ENCODE assay signal across 14 mouse cellular contexts in genomic region chr8:46969386-46969785, GRCm38 (mm10). TPM values are rescaled to one million over a fixed set of nuclear protein-coding genes. Genes with fewer than 3 reads are reported as not detected.
DNase-seq lines count a peak whose midpoint lies in the region; ATAC-seq and TF ChIP-seq lines count a peak whose summit lies in the region.
"Had no signal": no experiment of that assay in that cellular context is flagged by ENCODE, and none has a peak within 500 bp of the region (broad histone marks: within the 10 kb centered on the region; RNA-seq: fewer than 3 reads in every experiment).

No protein-coding gene starts in this region.

- DNase-seq in CD4-positive, CD25-positive, alpha-beta regulatory T cell, adult 2 months (ENCODE audit: low read depth, low spot score) = peak; percentile 46
- DNase-seq in layer of hippocampus, adult 2 months (ENCODE audit: low spot score in 2 of 2) = no peak
- DNase-seq in layer of hippocampus, postnatal 10 days (ENCODE audit: low spot score in 2 of 2) = no peak
- DNase-seq in 3T3-L1 (ENCODE audit: low read depth, low spot score) = peak; percentile 38
- DNase-seq in embryo, embryonic 11 days = no peak
- no peak for DNase-seq in right cerebral cortex, postnatal 4 days
- DNase-seq: adrenal gland, postnatal 14 days; heart, postnatal 4 days; kidney, adult 18-20 months; thymus, adult 2 months had no signal

- TF ChIP-seq POLR2A in cortical plate, adult 2 months (IDR thresholded peaks at IDR 0.05; ENCODE audit: extremely low read depth, insufficient read depth, low read length) = no peak

- no peak for ATAC-seq in CD4-positive, CD25-positive, alpha-beta regulatory T cell, adult 4 months

- peak; percentile 70 for TF ChIP-seq CTCF in layer of hippocampus, adult 2 months (conservative IDR thresholded peaks at IDR 0.05)
- TF ChIP-seq CTCF in cortical plate, adult 2 months (IDR thresholded peaks at IDR 0.05; ENCODE audit: extremely low read depth, insufficient read depth, low read length) = peak; percentile 24; the same call in 1 of the 2 replicates

- H3K4me1 ChIP-seq in cortical plate, adult 2 months (ENCODE audit: control insufficient read depth, insufficient read depth, low read length) = no peaks in the 10 kb centered on the region
- H3K4me1 ChIP-seq: megakaryocyte, embryonic 14.5 days had no signal

- no peak overlapping the region for H3K27ac ChIP-seq in layer of hippocampus, adult 2 months
- no peak overlapping the region for H3K27ac ChIP-seq in cortical plate, adult 2 months (ENCODE audit: insufficient read depth, low read length)

- H3K4me3 ChIP-seq in layer of hippocampus, adult 2 months = no peak overlapping the region
- no peak overlapping the region for H3K4me3 ChIP-seq in cortical plate, adult 2 months (ENCODE audit: insufficient read depth, low read length)
- H3K4me3 ChIP-seq: erythroblast, embryonic 14.5 days; megakaryocyte, embryonic 14.5 days had no signal

RNA-seq across cellular contexts. Expression of gene Enpp6, which starts 17.3 kb away (rescaled TPM):
- under 1 TPM; 0.46 to 0.96 TPM for polyA plus RNA-seq in CD4-positive, CD25-positive, alpha-beta regulatory T cell, adult 4 months (2017; shearing (Covaris generic))
- total RNA-seq in layer of hippocampus, adult 2 months (2021) = 1 to 10 TPM; 4.7 to 7.2 TPM
- total RNA-seq in layer of hippocampus, postnatal 10 days (2021) = 10 to 100 TPM; 14.1 to 14.5 TPM
- 8.8 and 14.4 TPM in 2 replicates for polyA plus RNA-seq in cortical plate, adult 2 months (2012; rRNA removed)
- polyA plus RNA-seq: erythroblast, embryonic 14.5 days had no signal

Comparison
In these comparisons a context has a peak if more than half of its experiments do, and no peak if none do; other contexts are left out.
1. DNase-seq: peak in CD4-positive, CD25-positive, alpha-beta regulatory T cell, adult 2 months (single experiment) and 3T3-L1 (single experiment); none in layer of hippocampus, adult 2 months (0 of 2), layer of hippocampus, postnatal 10 days (0 of 2), embryo, embryonic 11 days (single experiment) and right cerebral cortex, postnatal 4 days (single experiment).